Mouse (Mus musculus): Measurements from ENCODE around the gene Prmt3. TPM values are rescaled to one million over a fixed set of nuclear protein-coding genes. Genes with fewer than 3 reads are reported as not detected.
A peak's percentile ranks its signal among the peaks of the same experiment; 100 is the strongest.

Gene Prmt3
- total RNA-seq, 1 experiment from 2014 or later, result 27.8 TPM

- DNase-seq, result peak; percentile 12
Observed at GRCm38 (mm10) chr7:49857347-49857746, 79.2 kb downstream of the Prmt3 start.

GRCm38 (mm10) chr7:49858257-49858656, 80.1 kb downstream of the Prmt3 start:
- DNase-seq, result no peak

- no peak for DNase-seq
Observed at GRCm38 (mm10) chr7:49859820-49860219, 81.7 kb downstream of the Prmt3 start.

- DNase-seq, result no peak
Observed at GRCm38 (mm10) chr7:49861196-49861595, 83.0 kb downstream of the Prmt3 start.

- no peak for DNase-seq
Observed at GRCm38 (mm10) chr7:49863753-49864152, 85.6 kb downstream of the Prmt3 start.

GRCm38 (mm10) chr7:49869656-49870055, 91.5 kb downstream of the Prmt3 start:
- peak; percentile 36 for DNase-seq

GRCm38 (mm10) chr7:49870276-49870675, 92.1 kb downstream of the Prmt3 start:
- DNase-seq, result no peak

GRCm38 (mm10) chr7:49877307-49877706, 99.2 kb downstream of the Prmt3 start:
- DNase-seq, result no peak

GRCm38 (mm10) chr7:49879051-49879450, 100.9 kb downstream of the Prmt3 start:
- no peak for DNase-seq

- DNase-seq, result no peak
Observed at GRCm38 (mm10) chr7:49879998-49880707, 102.0 kb downstream of the Prmt3 start.

- peak; percentile 20 for DNase-seq
Observed at GRCm38 (mm10) chr7:49882288-49882687, 104.1 kb downstream of the Prmt3 start.

GRCm38 (mm10) chr7:49882694-49883389, 104.7 kb downstream of the Prmt3 start:
- no peak for DNase-seq

GRCm38 (mm10) chr7:49887776-49888390, 109.7 kb downstream of the Prmt3 start:
- peak; percentile 41 for DNase-seq

- no peak for DNase-seq
Observed at GRCm38 (mm10) chr7:49894786-49895185, 116.6 kb downstream of the Prmt3 start.

- DNase-seq, result peak; percentile 56
Observed at GRCm38 (mm10) chr7:49895296-49895695, 117.2 kb downstream of the Prmt3 start.

GRCm38 (mm10) chr7:49902003-49902552, 123.9 kb downstream of the Prmt3 start:
- DNase-seq, result no peak

GRCm38 (mm10) chr7:49907191-49908171, 129.3 kb downstream of the Prmt3 start:
- no peak for DNase-seq

Measured in adrenal gland, postnatal 14 days (tissue).